Mouse (Mus musculus): ENCODE measurements around the gene Rnaseh2a. TPM values are rescaled to one million over a fixed set of nuclear protein-coding genes. Genes with fewer than 3 reads are reported as not detected.

Gene Rnaseh2a
- total RNA-seq, 2 experiments from 2014 or later = 48.6 to 56.7 TPM

GRCm38 (mm10) chr8:84985049-84985683 lies 15.6 kb upstream of the Rnaseh2a start:
- DNase-seq = no peak
- intact Hi-C loops (cut with DNase I) = no loop called here

GRCm38 (mm10) chr8:84984294-84985048 lies 14.9 kb upstream of the Rnaseh2a start:
- intact Hi-C loops (cut with DNase I) = loop anchor here (5.0 kb wide), 1 partner anchor 782 kb away; no protein-coding TSS in a partner anchor
- DNase-seq = no peak

- DNase-seq = no peak
Observed at GRCm38 (mm10) chr8:84982499-84983011, 13.0 kb upstream of the Rnaseh2a start.

GRCm38 (mm10) chr8:84981644-84982498 lies 12.3 kb upstream of the Rnaseh2a start:
- intact Hi-C loops (cut with DNase I) = loop anchor here (5.0 kb wide), 1 partner anchor 780 kb away; no protein-coding TSS in a partner anchor
- DNase-seq = no peak

More at GRCm38 (mm10) chr8:84982499-84983011, 13.0 kb upstream of the Rnaseh2a start:
- intact Hi-C loops (cut with DNase I) = loop anchor here (5.0 kb wide), 1 partner anchor 780 kb away; no protein-coding TSS in a partner anchor

- intact Hi-C loops (cut with DNase I) = loop anchor here (5.0 kb wide), 1 partner anchor 778 kb away; no protein-coding TSS in a partner anchor
- peak; percentile 78 for DNase-seq
Observed at GRCm38 (mm10) chr8:84980622-84981358, 11.2 kb upstream of the Rnaseh2a start.

GRCm38 (mm10) chr8:84979599-84980421 lies 10.2 kb upstream of the Rnaseh2a start:
- intact Hi-C loops (cut with DNase I) = loop anchor here (5.0 kb wide), 3 partner anchors 47 to 778 kb away; partner anchors contain the start of genes Asna1, Ier2 and Trir
- peak; percentile 90 to 95 for DNase-seq

- peak; percentile 96 to 97 for DNase-seq
- intact Hi-C loops (cut with DNase I) = loop anchor here (5.0 kb wide), 2 partner anchors 49 to 316 kb away; partner anchors contain the start of genes Asna1, Ier2 and Trir
Observed at GRCm38 (mm10) chr8:84978248-84978940, 8.8 kb upstream of the Rnaseh2a start, which contains the start of gene Junb. Gene Junb, minus strand, starts transcription at chr8:84978718.

- intact Hi-C loops (cut with DNase I) = loop anchor here (5.0 kb wide), 2 partner anchors 50 to 315 kb away; partner anchors contain the start of genes Asna1, Ier2 and Trir
Observed at GRCm38 (mm10) chr8:84977435-84978247, 8.1 kb upstream of the Rnaseh2a start.

GRCm38 (mm10) chr8:84976763-84977434 lies 7.3 kb upstream of the Rnaseh2a start:
- no peak for DNase-seq
- intact Hi-C loops (cut with DNase I) = loop anchor here (5.0 kb wide), 2 partner anchors 50 to 315 kb away; partner anchors contain the start of genes Asna1, Ier2 and Trir

More at GRCm38 (mm10) chr8:84977435-84978247, 8.1 kb upstream of the Rnaseh2a start:
- DNase-seq = peak; percentile 70 to 82

- DNase-seq = peak; percentile 96 to 98
- intact Hi-C loops (cut with DNase I) = loop anchor here (5.0 kb wide), 2 partner anchors 51 to 314 kb away; partner anchors contain the start of genes Asna1, Ier2 and Trir
Observed at GRCm38 (mm10) chr8:84976031-84976762, 6.6 kb upstream of the Rnaseh2a start.

GRCm38 (mm10) chr8:84975434-84975833 lies 5.9 kb upstream of the Rnaseh2a start:
- intact Hi-C loops (cut with DNase I) = loop anchor here (1.0 to 5.0 kb wide), 3 partner anchors 15 to 313 kb away; partner anchors contain the start of genes Asna1, Hook2, Ier2 and Trir
- peak; percentile 76 to 77 for DNase-seq

- DNase-seq = no peak
- intact Hi-C loops (cut with DNase I) = loop anchor here (1.0 to 5.0 kb wide), 3 partner anchors 16 to 312 kb away; partner anchors contain the start of genes Asna1, Hook2, Ier2 and Trir
Observed at GRCm38 (mm10) chr8:84974543-84975142, 5.1 kb upstream of the Rnaseh2a start.

- intact Hi-C loops (cut with DNase I) = no loop called here
Observed at GRCm38 (mm10) chr8:84973803-84974542, 4.4 kb upstream of the Rnaseh2a start.

GRCm38 (mm10) chr8:84973079-84973478 lies 3.5 kb upstream of the Rnaseh2a start:
- intact Hi-C loops (cut with DNase I) = no loop called here
- no peak for DNase-seq

More at GRCm38 (mm10) chr8:84973803-84974542, 4.4 kb upstream of the Rnaseh2a start:
- DNase-seq = peak; percentile 61 to 62

Data from heart, postnatal 36 days (tissue).